Mouse (Mus musculus): ENCODE results near the gene Tk1. TPM values are rescaled to one million over a fixed set of nuclear protein-coding genes. Genes with fewer than 3 reads are reported as not detected.

Gene Tk1
- 0.68 TPM for polyA plus RNA-seq (2015; fragmentation: Illumina TruSeq; extraction: RNeasy Lipid Tissue Mini Kit (QIAGEN cat#74804); ENCODE audit: low read depth, low replicate concordance)

GRCm38 (mm10) chr11:117825333-117826101 is at the start of gene Tk1, which contains the start of gene Afmid:
Gene Tk1, minus strand, starts transcription at chr11:117826092.
Gene Afmid, plus strand, starts transcription at chr11:117825924.

GRCm38 (mm10) chr11:117872861-117873608 is 47.1 kb upstream of the Tk1 start, which contains the start of gene Tha1:
Gene Tha1, minus strand, starts transcription at chr11:117873481.

GRCm38 (mm10) chr11:117860601-117861000 is 34.7 kb upstream of the Tk1 start, which contains the start of gene Tmem235:
Gene Tmem235, plus strand, starts transcription at chr11:117860752.

DNA sequence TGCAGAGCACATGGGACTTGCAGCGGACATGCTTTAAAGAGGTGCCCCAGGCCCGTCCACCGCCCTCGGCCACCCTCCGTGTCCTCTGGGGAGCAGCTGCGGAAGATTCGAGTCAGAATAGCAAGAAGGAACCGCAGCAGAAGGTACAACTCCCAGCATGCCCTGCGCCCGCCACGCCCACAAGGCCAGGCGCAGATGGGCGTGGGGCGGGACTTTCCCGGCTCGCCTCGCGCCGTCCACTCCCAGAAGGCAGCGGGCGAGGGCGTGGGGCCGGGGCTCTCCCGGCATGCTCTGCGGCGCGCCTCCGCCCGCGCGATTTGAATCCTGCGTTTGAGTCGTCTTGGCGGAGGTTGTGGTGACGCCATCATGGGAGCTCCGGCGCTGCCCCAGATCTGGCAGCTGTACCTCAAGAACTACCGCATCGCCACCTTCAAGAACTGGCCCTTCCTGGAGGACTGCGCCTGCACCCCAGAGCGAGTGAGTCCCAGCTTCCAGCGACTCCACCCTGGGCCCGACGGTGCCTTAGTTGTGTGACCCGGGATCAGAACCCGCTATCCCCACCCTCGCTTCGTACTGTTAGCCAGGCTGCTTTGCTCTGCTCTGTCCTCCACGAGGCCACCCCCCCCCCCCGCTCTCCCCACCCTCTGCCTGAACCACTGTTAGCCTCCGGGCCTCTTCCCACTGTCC is 23.2 kb upstream of the Tk1 start, which contains the start of gene Birc5:
Birc5 (plus strand) TSS at position 267 of the 687 bp plus-strand sequence.

GRCm38 (mm10) chr11:117809407-117810311 is 16.2 kb downstream of the Tk1 start, which contains the start of the genes Gm20708 and Syngr2:
Gene Gm20708, plus strand, starts transcription at chr11:117809668.
Gene Syngr2, plus strand, starts transcription at chr11:117809668.

DNA sequence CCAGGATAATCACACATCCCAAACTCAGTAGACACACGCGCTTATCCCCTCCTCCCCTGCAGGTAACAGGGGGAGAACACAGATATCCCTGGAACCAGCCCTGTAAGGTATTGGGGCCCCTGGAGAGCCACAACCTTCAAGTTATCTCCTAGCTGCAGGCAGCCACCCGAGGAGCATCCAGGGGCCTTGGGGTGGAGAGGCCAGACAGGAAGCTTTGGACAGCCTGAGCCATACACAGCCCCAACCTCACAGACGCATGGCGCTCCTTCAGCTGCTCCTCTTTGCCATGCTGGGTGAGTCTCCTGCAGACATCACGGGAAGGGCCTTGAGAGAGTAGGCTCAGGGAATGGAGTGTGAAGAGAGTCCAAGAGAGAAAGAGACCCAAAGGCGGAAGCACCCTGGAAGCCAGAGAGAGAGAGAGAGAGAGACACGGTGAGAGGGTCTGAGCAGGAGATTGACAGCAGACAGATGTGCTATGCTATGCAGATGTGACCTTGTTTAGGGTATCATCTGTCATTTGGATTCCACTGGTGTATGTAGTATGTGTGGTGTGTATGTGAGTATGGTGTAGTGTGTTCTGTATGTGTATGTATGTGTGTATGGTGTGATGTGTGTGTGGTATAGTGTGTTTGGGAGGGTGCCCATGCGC is 28.3 kb downstream of the Tk1 start, which contains the start of gene 6030468B19Rik:
6030468B19Rik (plus strand) TSS at position 150 of the 649 bp plus-strand sequence.

GRCm38 (mm10) chr11:117781993-117782704 is 43.7 kb downstream of the Tk1 start, which contains the start of the genes Tmc8 and Tmc6:
Gene Tmc8, plus strand, starts transcription at chr11:117782076.
Gene Tmc6, minus strand, starts transcription at chr11:117782198.

Other genes starting within 250 kb of the Tk1 start
- 28.8 TPM for gene Tnrc6c, start 171.8 kb downstream of the Tk1 start, polyA plus RNA-seq (2015; fragmentation: Illumina TruSeq; extraction: RNeasy Lipid Tissue Mini Kit (QIAGEN cat#74804); ENCODE audit: low read depth, low replicate concordance)
- 0.55 TPM for gene Tmc8, start 44.0 kb downstream of the Tk1 start, polyA plus RNA-seq (2015; fragmentation: Illumina TruSeq; extraction: RNeasy Lipid Tissue Mini Kit (QIAGEN cat#74804); ENCODE audit: low read depth, low replicate concordance)
- 8.8 TPM for gene Tmc6, start 43.9 kb downstream of the Tk1 start, polyA plus RNA-seq (2015; fragmentation: Illumina TruSeq; extraction: RNeasy Lipid Tissue Mini Kit (QIAGEN cat#74804); ENCODE audit: low read depth, low replicate concordance)
- gene 6030468B19Rik, start 28.4 kb downstream of the Tk1 start, polyA plus RNA-seq (2015; fragmentation: Illumina TruSeq; extraction: RNeasy Lipid Tissue Mini Kit (QIAGEN cat#74804); ENCODE audit: low read depth, low replicate concordance), result not detected
- 0.86 TPM for gene Gm20708, start 16.4 kb downstream of the Tk1 start, polyA plus RNA-seq (2015; fragmentation: Illumina TruSeq; extraction: RNeasy Lipid Tissue Mini Kit (QIAGEN cat#74804); ENCODE audit: low read depth, low replicate concordance)
- gene Syngr2, start 16.4 kb downstream of the Tk1 start, polyA plus RNA-seq (2015; fragmentation: Illumina TruSeq; extraction: RNeasy Lipid Tissue Mini Kit (QIAGEN cat#74804); ENCODE audit: low read depth, low replicate concordance), result 14.0 TPM
- 2.1 TPM for gene Afmid, start 168 bp downstream of the Tk1 start, polyA plus RNA-seq (2015; fragmentation: Illumina TruSeq; extraction: RNeasy Lipid Tissue Mini Kit (QIAGEN cat#74804); ENCODE audit: low read depth, low replicate concordance)
- gene Birc5, start 23.2 kb upstream of the Tk1 start, polyA plus RNA-seq (2015; fragmentation: Illumina TruSeq; extraction: RNeasy Lipid Tissue Mini Kit (QIAGEN cat#74804); ENCODE audit: low read depth, low replicate concordance), result 2.9 TPM
- not detected for gene Tmem235, start 34.7 kb upstream of the Tk1 start, polyA plus RNA-seq (2015; fragmentation: Illumina TruSeq; extraction: RNeasy Lipid Tissue Mini Kit (QIAGEN cat#74804); ENCODE audit: low read depth, low replicate concordance)
- gene Tha1, start 47.4 kb upstream of the Tk1 start, polyA plus RNA-seq (2015; fragmentation: Illumina TruSeq; extraction: RNeasy Lipid Tissue Mini Kit (QIAGEN cat#74804); ENCODE audit: low read depth, low replicate concordance), result 4.3 TPM
- gene Socs3, start 144.0 kb upstream of the Tk1 start, polyA plus RNA-seq (2015; fragmentation: Illumina TruSeq; extraction: RNeasy Lipid Tissue Mini Kit (QIAGEN cat#74804); ENCODE audit: low read depth, low replicate concordance), result 2.1 TPM
- gene Pgs1, start 160.2 kb upstream of the Tk1 start, polyA plus RNA-seq (2015; fragmentation: Illumina TruSeq; extraction: RNeasy Lipid Tissue Mini Kit (QIAGEN cat#74804); ENCODE audit: low read depth, low replicate concordance), result 64.0 TPM

All from brain, adult 10 weeks (tissue).